Mouse (Mus musculus): ENCODE measurements at regions not wholly inside any gene's neighbourhood (a gene's known extent, or its start where the extent isn't known, plus 50 kb on each side); places are given as distances from the start of the nearest gene placed in this dataset.

GRCm38 (mm10) chr14:76674949-76675348, 118.3 kb upstream of the Serp2 start:
- DNase-seq, result no peak

- peak; percentile 71 for DNase-seq
These were observed 117.1 kb upstream of the Serp2 start for GRCm38 (mm10) chr14:76673671-76674331.

GRCm38 (mm10) chr14:76672899-76673298, 116.2 kb upstream of the Serp2 start:
- DNase-seq, result no peak

GRCm38 (mm10) chr14:76672442-76672841, 115.8 kb upstream of the Serp2 start:
- DNase-seq, result no peak

GRCm38 (mm10) chr14:76671023-76671422, 114.3 kb upstream of the Serp2 start:
- no peak for DNase-seq

- DNase-seq, result no peak
These were observed 109.2 kb upstream of the Serp2 start for GRCm38 (mm10) chr14:76665754-76666371.

- DNase-seq, result peak in 1 of 2 experiments; percentile 47
These were observed 108.2 kb upstream of the Serp2 start for GRCm38 (mm10) chr14:76664586-76665508.

- no peak for DNase-seq
These were observed 107.1 kb upstream of the Serp2 start for GRCm38 (mm10) chr14:76663816-76664215.

GRCm38 (mm10) chr14:76662871-76663270, 106.2 kb upstream of the Serp2 start:
- no peak for DNase-seq

GRCm38 (mm10) chr14:76660906-76661305, 104.2 kb upstream of the Serp2 start:
- DNase-seq, result no peak

GRCm38 (mm10) chr14:76658952-76659502, 102.3 kb upstream of the Serp2 start:
- DNase-seq, result no peak

- DNase-seq, result peak; percentile 66
These were observed 101.3 kb upstream of the Serp2 start for GRCm38 (mm10) chr14:76657784-76658610.

- DNase-seq, result peak; percentile 29 to 54
These were observed 100.7 kb upstream of the Serp2 start for GRCm38 (mm10) chr14:76657375-76657774.

- DNase-seq, result no peak
These were observed 95.9 kb upstream of the Serp2 start for GRCm38 (mm10) chr14:76652356-76653126.

- DNase-seq, result no peak
These were observed 94.4 kb upstream of the Serp2 start for GRCm38 (mm10) chr14:76651096-76651495.

- DNase-seq, result no peak
These were observed 93.2 kb upstream of the Serp2 start for GRCm38 (mm10) chr14:76649927-76650326.

- no peak for DNase-seq
These were observed 88.0 kb upstream of the Serp2 start for GRCm38 (mm10) chr14:76644716-76645115.

GRCm38 (mm10) chr14:76641752-76642529, 85.3 kb upstream of the Serp2 start:
- DNase-seq, result no peak

GRCm38 (mm10) chr14:76633170-76633569, 76.5 kb upstream of the Serp2 start:
- peak in 1 of 2 experiments; percentile 53 for DNase-seq

GRCm38 (mm10) chr14:76632763-76633162, 76.1 kb upstream of the Serp2 start:
- no peak for DNase-seq
